Mouse (Mus musculus) liver, embryonic 12.5 days (tissue): ENCODE results near the gene Stub1. TPM values are rescaled to one million over a fixed set of nuclear protein-coding genes. Genes with fewer than 3 reads are reported as not detected.

Experiments used
- ATAC-seq: fragments of 200-750 bp; cut with Nextera tagmentation; 2 replicates; pipeline ENCODE4 v1.8.0; 2017; ENCODE audit warnings: moderate number of reproducible peaks, mild to moderate bottlenecking, moderate library complexity
- H3K27ac ChIP-seq: fragments of 300-500 bp; sonication (generic); 2 replicates; pipeline ENCODE4 v1.5.1; 2016; ENCODE audit warnings: mild to moderate bottlenecking
- H3K27me3 ChIP-seq: fragments of 300-500 bp; sonication (generic); replicated peaks from 2 replicates; pipeline ENCODE4 v1.6.1; 2016; ENCODE audit warnings: mild to moderate bottlenecking, moderate library complexity
- H3K36me3 ChIP-seq: fragments of 300-500 bp; sonication (generic); 2 replicates; pipeline ENCODE4 v1.6.1; 2016; ENCODE audit warnings: mild to moderate bottlenecking, moderate library complexity
- H3K4me1 ChIP-seq: fragments of 300-500 bp; sonication (generic); 2 replicates; pipeline ENCODE4 v1.6.1; 2016
- H3K4me2 ChIP-seq: fragments of 300-500 bp; sonication (generic); 2 replicates; pipeline ENCODE4 v1.6.1; 2016; ENCODE audit warnings: mild to moderate bottlenecking, moderate library complexity
- H3K4me3 ChIP-seq: fragments of 300-500 bp; sonication (generic); 2 replicates; pipeline ENCODE4 v1.5.1; 2016; ENCODE audit warnings: mild to moderate bottlenecking, moderate library complexity
- H3K9ac ChIP-seq: fragments of 300-500 bp; sonication (generic); 2 replicates; pipeline ENCODE4 v1.6.1; 2016; ENCODE audit warnings: mild to moderate bottlenecking, moderate library complexity
- H3K9me3 ChIP-seq: fragments of 300-500 bp; sonication (generic); replicated peaks from 2 replicates; pipeline ENCODE4 v1.6.1; 2016; ENCODE audit warnings: mild to moderate bottlenecking, moderate library complexity
- WGBS: fragments of 180-500 bp; shearing (Covaris S2); methylation state at CpG from one replicate; pipeline ENCODE4 v1.1.7; 2016; ENCODE audit not compliant: insufficient replicate concordance; 5-methylcytosine and 5-hydroxymethylcytosine counted together
- polyA plus RNA-seq: library from polyadenylated mRNA; unstranded; fragments of >200 nt; fragmentation: Nextera tagmentation; extraction: Ambion mirVana; gene quantifications from 2 replicates; pipeline ENCODE4 v1.2.1, GENCODE M21; 2016

The Stub1 gene
- polyA plus RNA-seq, 1 experiment from 2014 or later, result 156 TPM

DNA sequence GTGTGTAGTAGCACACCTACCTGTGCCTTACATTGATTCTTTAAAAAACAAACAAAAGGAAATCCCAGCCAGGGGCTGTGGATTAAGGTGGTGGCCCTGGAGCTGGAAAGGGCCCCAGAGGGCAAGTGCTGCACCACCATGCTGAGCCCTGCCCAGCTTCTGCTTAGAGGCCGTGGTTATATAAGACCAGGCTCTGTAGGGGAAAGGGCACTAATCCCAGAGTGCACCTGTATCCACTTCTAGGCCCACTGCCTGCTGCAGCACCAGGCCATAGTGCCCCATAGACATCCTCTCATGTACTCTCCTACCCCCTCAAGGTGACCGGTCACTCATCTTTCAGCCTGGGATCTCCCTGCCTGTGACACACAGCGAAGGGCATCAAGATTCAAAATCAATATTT, 33.0 kb upstream of the Stub1 start:
- Histone ChIP-seq H3K4me3 (no peak overlapping the region), H3K9ac (peak overlapping the region; percentile 7; the same call in 1 of the 2 replicates), H3K4me2 (peak overlapping the region; percentile 92; the same call in 1 of the 2 replicates), H3K36me3 (peaks cover 35% of the 10 kb centered on the region), H3K27me3 (no peaks in the 10 kb centered on the region), H3K4me1 (peaks cover 52% of the 10 kb centered on the region), H3K9me3 (no peaks in the 10 kb centered on the region), H3K27ac (no peak overlapping the region)
- no peak for ATAC-seq
- WGBS, result 81% methylated on average over 3 of the region's 3 CpGs

- H3K4me1 ChIP-seq, result peaks cover 60% of the 10 kb centered on the region
- WGBS, result 84% methylated on average over 11 of the region's 11 CpGs
- no peak for ATAC-seq
- H3K9ac ChIP-seq, result no peak overlapping the region
- H3K27me3 ChIP-seq, result no peaks in the 10 kb centered on the region
- H3K9me3 ChIP-seq, result no peaks in the 10 kb centered on the region
- no peak overlapping the region for H3K4me3 ChIP-seq
- no peak overlapping the region for H3K27ac ChIP-seq
- no peak overlapping the region for H3K4me2 ChIP-seq
- H3K36me3 ChIP-seq, result peaks cover 35% of the 10 kb centered on the region
Measured at GRCm38 (mm10) chr17:25865288-25865687, 32.1 kb upstream of the Stub1 start.

DNA sequence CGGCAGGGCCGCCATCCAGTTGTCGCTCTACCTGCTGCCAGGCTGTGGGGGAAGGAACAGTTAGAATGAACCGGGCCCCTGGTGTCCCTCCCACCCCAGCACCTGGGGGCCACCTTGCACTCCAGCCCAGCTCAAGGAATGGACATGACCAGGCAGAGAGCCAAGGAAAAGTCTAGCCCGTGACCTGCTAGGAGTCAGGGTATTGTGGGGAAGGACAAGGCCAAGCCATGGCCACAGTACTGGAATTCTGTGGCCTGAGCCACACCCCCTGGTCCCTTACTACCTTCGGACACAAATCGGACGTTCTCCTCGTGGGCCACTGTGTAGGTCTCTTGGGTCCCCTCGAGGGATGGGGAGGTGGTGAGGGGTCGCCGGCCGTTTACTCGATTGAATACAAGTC, 31.1 kb upstream of the Stub1 start:
- no peak for ATAC-seq
- H3K9me3 ChIP-seq, result no peaks in the 10 kb centered on the region
- H3K4me2 ChIP-seq, result no peak overlapping the region
- H3K4me3 ChIP-seq, result no peak overlapping the region
- peaks cover 35% of the 10 kb centered on the region for H3K36me3 ChIP-seq
- no peak overlapping the region for H3K9ac ChIP-seq
- peaks cover 67% of the 10 kb centered on the region for H3K4me1 ChIP-seq
- no peak overlapping the region for H3K27ac ChIP-seq
- 85% methylated on average over 14 of the region's 14 CpGs for WGBS
- H3K27me3 ChIP-seq, result no peaks in the 10 kb centered on the region

DNA sequence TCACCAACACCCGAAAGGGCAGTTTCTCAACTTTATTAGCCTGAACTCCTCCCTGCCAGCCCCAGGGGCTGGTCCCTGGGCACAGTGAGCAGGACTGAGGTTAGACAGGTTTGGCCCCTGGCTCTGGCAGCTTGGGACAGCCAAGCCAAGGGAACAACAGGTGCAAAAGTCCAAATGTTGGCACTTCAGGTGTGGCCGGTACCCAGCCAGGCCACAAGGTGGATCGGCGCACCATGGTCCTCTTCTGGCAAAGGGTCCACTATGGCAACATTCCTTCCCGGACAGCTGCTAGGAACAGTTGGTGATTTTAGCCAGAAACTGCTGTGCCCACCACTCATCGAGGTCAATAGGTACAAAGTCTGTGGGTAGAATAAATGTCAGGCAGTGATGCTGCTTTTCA, 30.5 kb upstream of the Stub1 start:
- Histone ChIP-seq H3K9me3 (no peaks in the 10 kb centered on the region), H3K27me3 (no peaks in the 10 kb centered on the region), H3K9ac (no peak overlapping the region), H3K4me3 (no peak overlapping the region), H3K4me2 (no peak overlapping the region), H3K27ac (no peak overlapping the region), H3K4me1 (peaks cover 61% of the 10 kb centered on the region), H3K36me3 (peaks cover 35% of the 10 kb centered on the region)
- ATAC-seq, result no peak
- 84% methylated on average over 6 of the region's 6 CpGs for WGBS

GRCm38 (mm10) chr17:25861704-25862612, 28.8 kb upstream of the Stub1 start:
- Histone ChIP-seq H3K27me3 (no peaks in the 10 kb centered on the region), H3K4me1 (peaks cover 44% of the 10 kb centered on the region), H3K9ac (peak overlapping the region; percentile 80), H3K27ac (peak overlapping the region; percentile 74), H3K4me2 (peak overlapping the region; percentile 91), H3K9me3 (no peaks in the 10 kb centered on the region), H3K36me3 (peaks cover 36% of the 10 kb centered on the region), H3K4me3 (peak overlapping the region; percentile 69)
- whole genome bisulfite sequencing, result 12% methylated on average over 6 of the region's 6 CpGs
- ATAC-seq, result peak; percentile 23; the same call in 1 of the 2 replicates

DNA sequence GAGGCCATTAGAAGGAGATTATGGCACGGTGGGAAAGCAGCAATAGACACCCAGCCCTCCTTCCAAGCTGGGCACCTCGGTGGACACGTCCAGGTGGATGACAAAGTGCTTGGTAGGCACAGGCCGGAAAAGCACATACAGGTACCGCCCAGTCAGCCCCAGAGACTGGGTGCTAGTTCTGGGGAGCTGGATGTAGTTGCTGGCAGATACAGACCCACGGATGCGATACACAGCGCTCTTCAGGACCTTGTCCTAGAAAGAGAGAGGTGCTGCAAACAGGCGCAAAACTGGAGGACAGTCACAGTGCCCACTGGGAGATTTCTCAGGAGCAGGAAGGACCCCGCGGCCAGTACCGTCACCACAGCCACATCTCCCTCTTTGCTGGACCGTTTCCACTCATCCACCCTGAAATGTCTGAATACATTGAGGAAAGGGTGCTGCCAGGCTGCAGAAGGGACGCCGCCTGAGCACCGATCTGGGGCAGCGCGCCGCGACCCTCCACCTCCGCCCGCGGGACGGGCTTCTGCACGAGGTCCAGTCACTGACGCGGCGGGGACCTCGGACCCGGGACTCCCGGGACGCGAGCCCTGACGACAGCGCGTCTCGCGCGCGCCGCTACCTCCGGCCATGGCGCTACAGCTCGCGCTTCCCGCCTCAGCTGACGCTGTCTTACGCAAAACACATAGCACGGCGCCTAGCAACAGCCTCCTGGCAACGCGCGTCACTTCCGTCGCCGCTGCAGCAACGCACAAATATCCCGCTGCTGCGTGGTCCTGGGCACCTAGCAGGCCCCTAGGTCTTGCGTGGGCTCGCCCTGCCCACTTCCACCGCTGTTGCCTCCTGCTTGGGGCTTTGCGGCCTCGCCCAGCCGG, 27.9 kb upstream of the Stub1 start, which contains the start of gene Wdr90:
TSS of gene Wdr90 (minus strand) at position 670 of the 872 bp plus-strand sequence.
- H3K9ac ChIP-seq, result peak within 1 kb of the TSS; percentile 80
- WGBS, result 6% methylated on average over 65 of the region's 65 CpGs
- peaks cover 35% of the 10 kb centered on the region for H3K4me1 ChIP-seq
- H3K36me3 ChIP-seq, result peaks cover 37% of the 10 kb centered on the region
- no peaks in the 10 kb centered on the region for H3K9me3 ChIP-seq
- no peaks in the 10 kb centered on the region for H3K27me3 ChIP-seq
- H3K4me2 ChIP-seq, result peak within 1 kb of the TSS; percentile 91
- peak within 1 kb of the TSS; percentile 74 for H3K27ac ChIP-seq
- peak within 1 kb of the TSS; percentile 69 for H3K4me3 ChIP-seq
- peak; percentile 85 for ATAC-seq

DNA sequence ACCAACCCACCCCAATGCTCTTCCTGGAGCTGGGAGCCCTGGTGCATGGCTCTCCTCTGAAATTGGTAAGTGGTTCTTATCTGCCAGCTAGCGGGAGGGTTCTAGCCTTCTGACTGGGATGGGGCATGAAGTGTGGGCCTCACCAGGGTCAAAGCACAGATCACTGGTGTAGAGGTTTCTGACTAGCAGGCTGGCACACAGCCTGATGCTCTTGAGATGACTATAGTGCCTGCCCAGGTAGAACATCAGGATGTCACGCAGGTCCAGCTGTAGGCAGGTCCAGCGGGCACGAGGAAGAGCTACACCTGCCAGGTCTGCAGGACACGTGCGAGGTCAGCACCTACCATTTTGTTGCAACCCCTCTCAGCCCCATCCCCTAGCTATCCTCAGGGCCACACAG, 27.0 kb upstream of the Stub1 start:
- peak overlapping the region; percentile 74; the same call in 1 of the 2 replicates for H3K27ac ChIP-seq
- H3K9ac ChIP-seq, result peak overlapping the region; percentile 80
- no peaks in the 10 kb centered on the region for H3K27me3 ChIP-seq
- no peak for ATAC-seq
- H3K4me3 ChIP-seq, result peak overlapping the region; percentile 69
- peaks cover 38% of the 10 kb centered on the region for H3K36me3 ChIP-seq
- H3K4me1 ChIP-seq, result peaks cover 29% of the 10 kb centered on the region
- peak overlapping the region; percentile 91 for H3K4me2 ChIP-seq
- no peaks in the 10 kb centered on the region for H3K9me3 ChIP-seq
- 87% methylated on average over 6 of the region's 6 CpGs for WGBS

- Histone ChIP-seq H3K27me3 (no peaks in the 10 kb centered on the region), H3K36me3 (peaks cover 82% of the 10 kb centered on the region), H3K4me2 (peak within 1 kb of the TSS; percentile 89), H3K9ac (peak within 1 kb of the TSS; percentile 91), H3K27ac (peak within 1 kb of the TSS; percentile 91), H3K9me3 (no peaks in the 10 kb centered on the region), H3K4me1 (peaks cover 40% of the 10 kb centered on the region), H3K4me3 (peak within 1 kb of the TSS; percentile 82)
- WGBS, result under 1% methylated on average over 21 of the region's 21 CpGs
- ATAC-seq, result peak; percentile 93
Measured at GRCm38 (mm10) chr17:25844396-25844901, 11.2 kb upstream of the Stub1 start, which contains the start of gene Rhot2. TSS of gene Rhot2 (minus strand) at chr17:25844851.

DNA sequence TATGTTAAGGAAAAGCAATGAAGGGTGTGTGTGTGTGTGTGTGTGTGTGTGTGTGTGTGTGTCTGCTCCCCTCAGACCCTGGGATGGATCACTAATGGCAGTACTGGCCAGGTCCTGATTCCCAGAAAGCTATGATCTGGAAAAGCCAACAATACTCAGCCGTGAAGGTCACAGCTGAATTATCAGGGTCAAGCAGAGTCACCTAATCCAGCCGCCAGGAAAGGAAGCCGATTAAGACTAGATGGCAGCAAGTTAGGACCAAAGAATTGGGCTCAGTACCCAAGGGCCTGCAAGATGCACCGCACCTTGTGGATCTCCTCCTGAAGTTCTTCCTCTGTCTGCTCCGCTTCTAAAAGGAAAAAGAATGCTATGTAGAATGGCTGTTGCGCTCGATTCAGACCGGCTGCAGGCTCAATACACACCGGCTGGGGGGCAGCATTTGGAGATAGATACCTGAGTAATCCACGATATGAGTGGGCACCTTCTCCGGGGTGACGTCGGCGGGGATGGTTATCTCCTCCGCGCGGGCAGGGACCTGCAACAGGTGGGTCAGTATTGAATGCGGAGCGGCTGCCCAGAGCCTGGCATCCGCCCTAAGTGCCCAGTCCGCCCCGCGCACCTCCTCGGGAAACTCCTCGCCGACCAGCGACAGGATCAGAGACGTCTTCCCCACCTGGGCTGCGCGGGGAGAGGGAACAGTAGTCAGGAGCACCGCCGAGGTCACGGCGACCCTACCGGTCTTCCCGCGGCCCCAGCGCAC, 10.6 kb upstream of the Stub1 start:
- H3K36me3 ChIP-seq, result peaks cover 82% of the 10 kb centered on the region
- WGBS, result 2% methylated on average over 35 of the region's 38 CpGs

GRCm38 (mm10) chr17:25843122-25843521, 9.9 kb upstream of the Stub1 start:
- H3K4me2 ChIP-seq, result peak overlapping the region; percentile 89
- 88% methylated on average over 4 of the region's 4 CpGs for WGBS
- H3K9ac ChIP-seq, result peak overlapping the region; percentile 91
- ATAC-seq, result no peak
- H3K27me3 ChIP-seq, result no peaks in the 10 kb centered on the region
- peak overlapping the region; percentile 91 for H3K27ac ChIP-seq
- H3K4me3 ChIP-seq, result peak overlapping the region; percentile 82
- peaks cover 82% of the 10 kb centered on the region for H3K36me3 ChIP-seq
- no peaks in the 10 kb centered on the region for H3K9me3 ChIP-seq
- H3K4me1 ChIP-seq, result peaks cover 47% of the 10 kb centered on the region

More for the DNA sequence above, 10.6 kb upstream of the Stub1 start:
- Histone ChIP-seq H3K9ac (peak overlapping the region; percentile 91), H3K9me3 (no peaks in the 10 kb centered on the region), H3K27me3 (no peaks in the 10 kb centered on the region), H3K4me2 (peak overlapping the region; percentile 89), H3K4me1 (peaks cover 46% of the 10 kb centered on the region), H3K4me3 (peak overlapping the region; percentile 82), H3K27ac (peak overlapping the region; percentile 91)
- peak; percentile 51 for ATAC-seq

DNA sequence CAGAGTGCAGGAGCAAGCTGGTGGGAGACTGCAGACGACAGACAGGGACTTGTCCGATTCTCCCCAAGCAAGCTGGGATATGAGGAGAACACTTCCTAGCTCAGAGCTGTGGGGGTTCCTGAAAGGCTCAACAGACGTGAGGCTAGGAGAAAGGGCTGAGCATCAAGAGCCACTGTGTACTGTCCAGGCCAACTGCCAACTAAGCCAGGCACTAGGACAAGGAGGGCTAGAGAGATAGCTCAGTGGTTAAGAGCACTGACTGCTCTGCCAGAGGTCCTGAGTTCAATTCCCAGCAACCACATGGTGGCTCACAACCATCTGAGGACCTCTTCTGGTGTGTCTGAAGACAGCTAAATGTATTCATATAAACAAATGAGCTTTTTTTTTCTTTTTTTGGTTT, 9.3 kb upstream of the Stub1 start:
- ATAC-seq, result no peak
- Histone ChIP-seq H3K4me2 (no peak overlapping the region; the same call in 1 of the 2 replicates), H3K27me3 (no peaks in the 10 kb centered on the region), H3K4me3 (no peak overlapping the region), H3K4me1 (peaks cover 53% of the 10 kb centered on the region), H3K9me3 (no peaks in the 10 kb centered on the region), H3K27ac (no peak overlapping the region), H3K9ac (no peak overlapping the region), H3K36me3 (peaks cover 82% of the 10 kb centered on the region)
- 84% methylated on average over 3 of the region's 3 CpGs for WGBS
